17 mouse cellular contexts compared by ENCODE assay signal in genomic region chr17:67930467-67930866, GRCm38 (mm10).
"Had no signal": no experiment of that assay in that cellular context is flagged by ENCODE, and none has a peak within 500 bp of the region (broad histone marks: within the 10 kb centered on the region; RNA-seq: fewer than 3 reads in every experiment).

No protein-coding gene starts in this region.

- H3K36me3 ChIP-seq: liver, embryonic 12.5 days; liver, embryonic 15.5 days; midbrain, embryonic 12.5 days; midbrain, embryonic 15.5 days had no signal

- H3K9ac ChIP-seq: limb, embryonic 13.5 days; liver, embryonic 12.5 days; liver, embryonic 15.5 days; lung, embryonic 15.5 days; midbrain, embryonic 12.5 days; midbrain, embryonic 15.5 days had no signal

- H3K9me3 ChIP-seq: limb, embryonic 10.5 days; limb, embryonic 13.5 days; liver, embryonic 12.5 days; liver, embryonic 15.5 days; lung, embryonic 15.5 days; midbrain, embryonic 12.5 days; midbrain, embryonic 15.5 days had no signal

- H3K4me2 ChIP-seq: limb, embryonic 13.5 days; liver, embryonic 12.5 days; liver, embryonic 15.5 days; lung, embryonic 15.5 days; midbrain, embryonic 12.5 days; midbrain, embryonic 15.5 days had no signal

- H3K27me3 ChIP-seq: limb, embryonic 13.5 days; liver, embryonic 12.5 days; liver, embryonic 15.5 days; lung, embryonic 15.5 days; midbrain, embryonic 12.5 days; midbrain, embryonic 15.5 days had no signal

- H3K4me3 ChIP-seq: limb, embryonic 10.5 days; limb, embryonic 13.5 days; liver, embryonic 12.5 days; liver, embryonic 15.5 days; lung, embryonic 15.5 days; midbrain, embryonic 12.5 days; midbrain, embryonic 15.5 days; myocyte had no signal

- ATAC-seq: liver, embryonic 12.5 days; midbrain, embryonic 15.5 days had no signal

- DNase-seq: kidney, adult 11 months; kidney, postnatal 14 days; kidney, postnatal 4 days; liver; lung, adult 18-20 months; lung, postnatal 10 days; lung, postnatal 36 days; thymus, adult 18-20 months; thymus, postnatal 4 days had no signal

- H3K27ac ChIP-seq: limb, embryonic 10.5 days; limb, embryonic 13.5 days; liver, embryonic 12.5 days; liver, embryonic 15.5 days; lung, embryonic 15.5 days; midbrain, embryonic 12.5 days; midbrain, embryonic 15.5 days had no signal

- H3K4me1 ChIP-seq: limb, embryonic 10.5 days; liver, embryonic 12.5 days; liver, embryonic 15.5 days; midbrain, embryonic 12.5 days; midbrain, embryonic 15.5 days had no signal
